Mouse (Mus musculus) hindbrain, embryonic 11.5 days (tissue): ENCODE data around the gene Sds. TPM values are rescaled to one million over a fixed set of nuclear protein-coding genes. Genes with fewer than 3 reads are reported as not detected.

Experiments
- ATAC-seq: fragments of 200-750 bp; cut with Nextera tagmentation; 2 replicates; pipeline ENCODE4 v1.8.0; 2017; ENCODE audit warnings: mild to moderate bottlenecking, moderate TSS enrichment, moderate library complexity; ENCODE audit not compliant: low FRiP score
- DNase-seq: peaks from one replicate; pipeline ENCODE4 v3.0.0-alpha.2; 2015; ENCODE audit warnings: low spot score
- H3K27ac ChIP-seq: fragments of 300-500 bp; sonication (generic); 2 replicates; pipeline ENCODE4 v1.5.1; 2014; ENCODE audit warnings: mild to moderate bottlenecking, low read depth, low read length
- H3K27me3 ChIP-seq: fragments of 300-500 bp; sonication (generic); 2 replicates; pipeline ENCODE4 v1.6.1; 2014; ENCODE audit warnings: mild to moderate bottlenecking, low read length, moderate library complexity, mixed read lengths; ENCODE audit not compliant: control insufficient read depth, insufficient read depth
- H3K36me3 ChIP-seq: fragments of 300-500 bp; sonication (generic); 2 replicates; pipeline ENCODE4 v1.6.1; 2014; ENCODE audit warnings: mild to moderate bottlenecking, low read length, moderate library complexity, mixed read lengths; ENCODE audit not compliant: control insufficient read depth, insufficient read depth
- H3K4me1 ChIP-seq: fragments of 300-500 bp; sonication (generic); replicated peaks from 2 replicates; pipeline ENCODE4 v1.6.1; 2014; ENCODE audit warnings: low read length, mixed read lengths; ENCODE audit not compliant: control insufficient read depth, insufficient read depth
- H3K4me2 ChIP-seq: fragments of 300-500 bp; sonication (generic); replicated peaks from 2 replicates; pipeline ENCODE4 v1.6.1; 2014; ENCODE audit warnings: mild to moderate bottlenecking, low read depth, low read length
- H3K4me3 ChIP-seq: fragments of 300-500 bp; sonication (generic); 2 replicates; pipeline ENCODE4 v1.5.1; 2014; ENCODE audit warnings: low read depth, low read length
- H3K9ac ChIP-seq: fragments of 300-500 bp; sonication (generic); 2 replicates; pipeline ENCODE4 v1.6.1; 2014; ENCODE audit warnings: low read depth, low read length
- H3K9me3 ChIP-seq: fragments of 300-500 bp; sonication (generic); 2 replicates; pipeline ENCODE4 v1.6.1; 2016; ENCODE audit warnings: low read length; ENCODE audit not compliant: control insufficient read depth
- WGBS: fragments of 180-500 bp; shearing (Covaris S2); extraction: QIAGEN DNeasy Blood & Tissue Kit; methylation state at CpG from one replicate; pipeline ENCODE4 v1.1.7; 2014; 5-methylcytosine and 5-hydroxymethylcytosine counted together
- polyA plus RNA-seq: library from polyadenylated mRNA; unstranded; fragments of >200 nt; fragmentation: Nextera tagmentation; extraction: Ambion mirVana; gene quantifications from 2 replicates; pipeline ENCODE4 v1.2.1, GENCODE M21; 2014

Sds gene
- polyA plus RNA-seq, 1 experiment from 2014 or later: not detected

DNA sequence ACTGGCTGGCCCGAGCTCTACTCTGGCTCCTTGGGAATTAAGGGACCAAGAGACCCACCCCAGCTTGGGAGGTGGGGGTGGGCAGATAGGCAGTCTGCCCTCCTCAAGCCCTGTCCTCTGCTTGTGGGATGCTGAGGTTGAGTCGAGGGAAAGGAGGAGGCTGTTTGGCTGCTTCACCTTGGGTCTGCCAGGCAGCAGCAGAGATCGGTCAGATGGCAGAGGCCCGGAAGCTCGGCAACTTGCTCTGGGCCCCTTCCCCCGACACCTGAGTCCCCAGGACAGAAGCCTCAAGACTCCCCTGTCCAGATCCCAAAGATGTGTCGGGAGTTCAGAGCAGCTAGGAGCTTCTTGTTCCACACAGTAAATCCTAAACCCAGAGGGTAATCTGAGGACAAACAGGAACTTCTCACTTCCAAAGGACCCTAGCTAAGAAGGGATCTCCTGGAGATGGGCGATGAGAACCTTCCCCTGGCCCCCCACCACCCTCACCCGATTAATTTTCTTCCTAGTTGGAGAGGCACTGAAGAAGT lies 43.8 kb upstream of the Sds start:
- no peaks in the 10 kb centered on the region for H3K36me3 ChIP-seq
- WGBS: 2% methylated on average over 9 of the region's 9 CpGs
- DNase-seq: peak; percentile 58
- no peaks in the 10 kb centered on the region for H3K9me3 ChIP-seq
- no peak for ATAC-seq
- peak overlapping the region; percentile 73 for H3K9ac ChIP-seq
- H3K4me1 ChIP-seq: peaks cover 4% of the 10 kb centered on the region; the same call in 1 of the 2 replicates
- peak overlapping the region; percentile 54 for H3K4me3 ChIP-seq
- H3K27me3 ChIP-seq: peaks cover 87% of the 10 kb centered on the region
- peak overlapping the region; percentile 82 for H3K27ac ChIP-seq
- peak overlapping the region; percentile 19; the same call in 1 of the 2 replicates for H3K4me2 ChIP-seq

DNA sequence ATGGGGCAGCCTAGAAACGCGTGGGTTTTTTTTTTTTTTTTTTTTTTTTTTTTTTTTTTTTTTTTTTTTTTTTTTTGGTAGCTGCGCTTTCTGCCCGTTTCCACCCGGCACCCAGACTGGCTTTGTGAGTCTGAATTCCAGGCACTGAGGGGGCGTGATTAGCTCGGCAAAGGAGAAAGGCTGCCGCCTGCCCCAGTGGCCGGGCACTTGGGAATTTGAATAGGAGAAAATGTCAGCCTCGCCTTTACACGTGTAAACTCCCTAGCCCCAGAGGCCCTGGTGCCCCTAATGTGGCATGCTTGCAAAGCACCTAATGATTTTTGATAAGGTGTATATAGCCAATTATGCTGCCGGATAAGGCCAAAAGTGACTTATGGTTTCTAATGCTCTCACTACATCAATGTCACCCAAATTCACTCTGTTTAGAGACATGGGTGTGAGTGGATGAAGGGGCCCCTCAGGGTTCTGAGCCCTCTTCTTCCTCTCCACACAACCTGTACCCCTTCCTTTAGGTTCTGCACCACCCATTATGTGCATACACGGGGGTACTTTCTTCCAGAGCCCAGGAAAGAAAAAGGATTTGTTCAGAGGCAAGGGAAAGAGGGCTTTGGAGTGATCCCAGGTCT lies 43.1 kb upstream of the Sds start:
- 2% methylated on average over 13 of the region's 13 CpGs for WGBS
- H3K9me3 ChIP-seq: no peaks in the 10 kb centered on the region
- H3K27ac ChIP-seq: peak overlapping the region; percentile 27
- ATAC-seq (no peak), DNase-seq (peak; percentile 58)
- peaks cover 88% of the 10 kb centered on the region for H3K27me3 ChIP-seq
- peaks cover 6% of the 10 kb centered on the region for H3K4me1 ChIP-seq
- H3K36me3 ChIP-seq: no peaks in the 10 kb centered on the region
- peak overlapping the region; percentile 73; the same call in 1 of the 2 replicates for H3K9ac ChIP-seq
- peak overlapping the region; percentile 17; the same call in 1 of the 2 replicates for H3K4me2 ChIP-seq
- peak overlapping the region; percentile 54 for H3K4me3 ChIP-seq

DNA sequence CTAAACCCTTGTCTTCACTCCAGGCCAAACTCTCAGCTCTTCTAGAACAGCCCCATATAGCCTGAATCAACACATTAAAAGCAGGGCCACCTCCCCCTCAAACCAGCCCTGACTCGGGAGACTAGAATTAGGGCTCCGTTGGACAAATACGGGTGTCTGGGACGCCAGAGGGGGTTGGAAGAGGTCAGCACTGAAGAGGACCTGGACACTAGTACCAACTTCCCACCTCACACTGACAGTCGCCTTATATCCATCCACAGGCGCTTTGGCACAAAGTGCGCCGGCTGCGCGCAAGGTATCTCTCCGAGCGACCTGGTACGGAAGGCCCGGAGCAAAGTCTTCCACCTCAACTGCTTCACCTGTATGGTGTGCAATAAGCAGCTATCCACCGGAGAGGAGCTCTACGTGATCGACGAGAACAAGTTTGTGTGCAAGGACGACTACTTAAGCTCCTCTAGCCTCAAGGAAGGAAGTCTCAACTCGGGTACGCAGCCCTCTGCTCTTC lies 42.0 kb upstream of the Sds start:
- H3K4me2 ChIP-seq: peak overlapping the region; percentile 71
- DNase-seq: peak; percentile 60
- no peaks in the 10 kb centered on the region for H3K9me3 ChIP-seq
- no peak for ATAC-seq
- peak overlapping the region; percentile 73 for H3K9ac ChIP-seq
- H3K27ac ChIP-seq: peak overlapping the region; percentile 91
- H3K4me3 ChIP-seq: peak overlapping the region; percentile 54
- no peaks in the 10 kb centered on the region for H3K36me3 ChIP-seq
- WGBS: 2% methylated on average over 21 of the region's 21 CpGs
- H3K27me3 ChIP-seq: peaks cover 90% of the 10 kb centered on the region
- H3K4me1 ChIP-seq: peaks cover 12% of the 10 kb centered on the region

DNA sequence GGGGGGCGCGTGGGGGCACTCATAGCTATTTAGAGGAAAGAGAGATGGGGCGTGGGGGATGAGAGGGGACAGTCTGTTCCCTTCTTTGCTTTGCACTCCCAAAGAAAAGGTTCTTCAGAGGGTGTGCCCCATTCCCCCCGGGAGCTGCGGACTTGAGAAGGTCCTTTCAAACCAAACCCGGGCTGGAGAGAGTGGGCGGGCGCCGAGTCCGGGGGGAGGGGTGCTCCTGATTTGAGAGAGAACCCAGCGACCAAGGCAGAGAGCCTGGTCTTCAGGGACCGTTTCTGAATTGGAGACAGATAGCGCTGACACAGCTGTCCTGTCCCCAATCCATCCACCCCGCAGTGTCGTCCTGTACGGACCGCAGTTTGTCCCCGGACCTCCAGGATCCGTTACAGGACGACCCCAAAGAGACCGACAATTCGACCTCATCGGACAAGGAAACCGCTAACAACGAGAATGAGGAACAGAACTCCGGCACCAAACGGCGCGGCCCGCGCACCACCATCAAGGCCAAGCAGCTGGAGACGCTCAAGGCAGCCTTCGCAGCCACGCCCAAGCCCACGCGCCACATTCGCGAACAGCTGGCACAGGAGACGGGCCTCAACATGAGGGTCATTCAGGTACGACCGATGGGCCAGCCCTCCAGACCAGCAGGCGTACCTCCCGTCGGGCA lies 41.2 kb upstream of the Sds start:
- Histone ChIP-seq H3K27ac (peak overlapping the region; percentile 91), H3K9me3 (no peaks in the 10 kb centered on the region), H3K9ac (peak overlapping the region; percentile 73), H3K4me2 (peak overlapping the region; percentile 71), H3K36me3 (no peaks in the 10 kb centered on the region), H3K4me1 (peaks cover 18% of the 10 kb centered on the region), H3K27me3 (peaks cover 90% of the 10 kb centered on the region), H3K4me3 (peak overlapping the region; percentile 54)
- peak; percentile 67 for DNase-seq
- no peak for ATAC-seq
- WGBS: under 1% methylated on average over 43 of the region's 44 CpGs

DNA sequence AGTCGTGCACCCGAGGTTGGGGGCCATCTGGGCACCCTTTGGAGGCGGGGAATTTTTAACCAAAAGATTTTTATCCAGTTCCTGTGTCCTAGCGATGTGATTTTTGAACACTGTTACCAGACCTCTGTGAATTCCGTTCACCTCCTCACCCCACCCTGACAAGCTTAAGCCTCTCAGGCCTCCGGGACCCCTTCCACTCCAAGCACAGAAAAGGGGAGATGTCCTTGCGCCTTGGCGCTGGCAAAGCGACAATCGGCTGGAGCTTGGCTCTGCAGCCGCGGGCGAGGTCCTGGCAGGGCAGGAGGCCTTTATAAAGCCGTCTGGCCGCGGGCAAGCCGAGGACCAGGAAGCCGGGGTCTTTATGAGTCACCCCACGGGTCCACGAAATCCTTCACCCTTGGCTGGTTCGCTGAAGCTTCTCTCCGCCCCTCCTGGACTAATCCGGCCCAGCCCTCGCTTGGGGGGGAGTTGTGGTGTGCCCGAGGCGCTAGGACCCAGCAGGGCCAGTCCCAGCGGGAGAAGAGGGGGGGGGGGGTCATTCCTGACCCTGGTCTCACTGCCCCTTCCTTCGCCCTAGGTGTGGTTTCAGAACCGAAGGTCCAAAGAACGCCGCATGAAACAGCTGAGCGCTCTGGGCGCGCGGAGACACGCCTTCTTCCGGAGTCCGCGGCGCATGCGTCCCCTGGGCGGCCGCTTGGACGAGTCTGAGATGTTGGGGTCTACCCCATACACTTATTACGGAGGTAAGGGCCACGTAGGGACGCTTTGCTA lies 40.4 kb upstream of the Sds start:
- Histone ChIP-seq H3K4me1 (peaks cover 18% of the 10 kb centered on the region), H3K4me3 (peak overlapping the region; percentile 54), H3K36me3 (no peaks in the 10 kb centered on the region), H3K27ac (peak overlapping the region; percentile 91), H3K9me3 (no peaks in the 10 kb centered on the region), H3K27me3 (peaks cover 87% of the 10 kb centered on the region), H3K4me2 (peak overlapping the region; percentile 71), H3K9ac (peak overlapping the region; percentile 73)
- DNase-seq (peak; percentile 70), ATAC-seq (no peak)
- 0% methylated on average over 46 of the region's 47 CpGs for WGBS

DNA sequence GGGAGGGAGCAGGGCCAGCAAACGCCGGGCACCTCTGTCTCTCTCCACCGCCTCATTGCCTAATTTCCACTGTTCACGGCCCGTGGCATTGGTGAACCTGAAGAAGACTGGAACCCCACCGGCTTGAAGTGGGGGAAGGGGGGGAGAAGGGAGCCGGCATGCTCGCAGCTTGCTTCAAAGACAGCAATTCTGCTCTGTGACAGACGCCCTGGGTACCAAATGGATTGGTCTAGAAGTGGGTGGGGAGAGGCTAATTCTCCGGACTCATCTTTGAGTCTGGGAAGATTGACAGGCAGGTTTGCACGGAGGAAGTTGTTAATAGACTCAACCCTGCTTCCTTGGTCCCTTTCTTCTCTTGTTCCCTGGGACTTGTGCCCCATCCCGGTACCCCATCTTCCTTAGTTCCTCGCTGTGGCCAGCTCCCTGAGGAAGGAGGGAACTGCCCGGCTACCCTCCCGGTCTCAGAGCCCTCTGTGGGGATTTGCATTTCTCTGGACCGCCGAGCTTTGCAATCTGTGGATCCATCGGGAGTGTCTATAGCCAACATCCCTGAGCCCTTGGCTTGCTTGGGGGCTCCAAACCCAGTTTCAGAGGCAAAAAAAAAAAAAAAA lies 39.3 kb upstream of the Sds start:
- Histone ChIP-seq H3K27me3 (peaks cover 77% of the 10 kb centered on the region), H3K4me1 (peaks cover 18% of the 10 kb centered on the region), H3K4me2 (peak overlapping the region; percentile 71), H3K4me3 (peak overlapping the region; percentile 54), H3K36me3 (no peaks in the 10 kb centered on the region), H3K9me3 (no peaks in the 10 kb centered on the region), H3K9ac (peak overlapping the region; percentile 73), H3K27ac (peak overlapping the region; percentile 91)
- DNase-seq (peak; percentile 65), ATAC-seq (no peak)
- 0% methylated on average over 18 of the region's 18 CpGs for WGBS

DNA sequence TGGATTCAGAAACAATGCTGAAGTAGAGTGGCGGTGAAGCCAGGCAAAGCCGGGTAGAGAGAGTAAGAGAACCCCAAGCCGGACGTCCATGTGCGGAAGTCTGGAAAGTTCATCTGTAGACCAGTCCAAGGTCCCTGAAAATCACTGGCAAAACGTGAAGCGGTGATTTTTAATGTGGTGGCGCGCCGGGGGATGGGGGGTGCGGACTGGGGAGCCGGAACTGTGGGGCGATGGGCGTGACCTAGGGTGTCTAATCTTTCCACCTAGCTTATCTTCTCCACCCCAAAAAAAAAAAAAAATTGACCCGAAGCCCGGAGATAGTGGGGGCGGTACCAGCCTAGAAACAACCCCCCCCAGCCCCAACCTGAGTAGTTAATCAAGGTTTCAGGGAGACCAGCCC lies 38.8 kb upstream of the Sds start:
- H3K4me2 ChIP-seq: peak overlapping the region; percentile 71
- ATAC-seq: no peak

DNA sequence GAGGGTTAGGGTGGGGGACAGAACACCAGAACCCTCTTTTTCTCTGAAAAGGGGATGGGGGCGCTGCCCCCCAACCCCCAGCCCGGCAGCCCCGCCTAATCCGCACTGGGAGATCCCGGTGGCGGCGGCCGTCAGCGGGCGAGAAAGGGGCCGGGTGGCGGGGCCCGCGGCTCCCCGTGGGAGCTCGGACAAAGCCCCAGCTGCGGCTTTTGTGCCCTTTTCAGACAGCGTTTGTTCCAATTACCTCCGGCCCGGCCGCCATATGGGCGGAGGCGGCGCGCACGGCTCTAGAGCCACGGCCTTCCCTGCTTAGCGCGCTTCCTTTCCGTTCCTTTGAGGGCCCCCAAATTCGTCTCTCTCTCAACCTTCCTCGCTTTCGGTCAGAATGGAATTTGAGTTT lies 38.3 kb upstream of the Sds start:
- Histone ChIP-seq H3K9ac (peak overlapping the region; percentile 73), H3K36me3 (no peaks in the 10 kb centered on the region), H3K9me3 (no peaks in the 10 kb centered on the region), H3K4me3 (peak overlapping the region; percentile 54), H3K27me3 (peaks cover 67% of the 10 kb centered on the region), H3K4me2 (peak overlapping the region; percentile 71), H3K27ac (peak overlapping the region; percentile 91), H3K4me1 (peaks cover 18% of the 10 kb centered on the region)
- DNase-seq (peak; percentile 80), ATAC-seq (peak; percentile 20; the same call in 1 of the 2 replicates)
- WGBS: 2% methylated on average over 27 of the region's 33 CpGs

More for the DNA sequence above, 38.8 kb upstream of the Sds start:
- no peaks in the 10 kb centered on the region for H3K9me3 ChIP-seq
- H3K4me3 ChIP-seq: peak overlapping the region; percentile 54
- peak overlapping the region; percentile 91 for H3K27ac ChIP-seq
- peaks cover 18% of the 10 kb centered on the region for H3K4me1 ChIP-seq
- peaks cover 71% of the 10 kb centered on the region for H3K27me3 ChIP-seq
- H3K36me3 ChIP-seq: no peaks in the 10 kb centered on the region
- H3K9ac ChIP-seq: peak overlapping the region; percentile 73
- 1% methylated on average over 16 of the region's 17 CpGs for WGBS
- DNase-seq: peak; percentile 46
